Mouse (Mus musculus): ENCODE data around the gene Ablim2.

DNA sequence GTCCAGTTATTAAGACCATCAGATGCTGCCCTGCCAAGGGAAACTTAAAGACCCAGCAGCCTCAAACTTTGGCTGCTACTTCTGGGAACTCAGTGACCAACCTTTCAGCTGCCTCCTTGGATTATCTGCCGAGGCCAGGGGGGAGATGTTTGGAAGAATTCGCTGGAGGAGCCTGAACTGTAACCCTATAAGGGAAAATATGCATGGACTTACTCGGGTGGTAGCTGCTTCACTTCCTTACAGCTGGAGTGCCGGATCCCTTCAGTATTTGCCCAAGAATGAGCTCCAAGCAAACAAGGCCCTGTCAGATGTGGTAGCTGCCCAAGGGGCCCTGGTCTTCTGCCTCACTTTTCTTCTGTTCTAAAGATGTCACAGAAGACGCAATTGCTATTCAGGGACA lies 173.6 kb downstream of the Ablim2 start:
- TF ChIP-seq CTCF (conservative IDR thresholded peaks at IDR 0.05; ENCODE audit: insufficient read depth, insufficient read length, low read depth, low read length) (no peak), POLR2A (IDR thresholded peaks at IDR 0.05; ENCODE audit: low read depth, low read length) (no peak)
